Mouse (Mus musculus): ENCODE results near the gene Tesc. TPM values are rescaled to one million over a fixed set of nuclear protein-coding genes. Genes with fewer than 3 reads are reported as not detected.

Tesc gene
- polyA plus RNA-seq, 1 experiment from 2014 or later, result 16.0 TPM

DNA sequence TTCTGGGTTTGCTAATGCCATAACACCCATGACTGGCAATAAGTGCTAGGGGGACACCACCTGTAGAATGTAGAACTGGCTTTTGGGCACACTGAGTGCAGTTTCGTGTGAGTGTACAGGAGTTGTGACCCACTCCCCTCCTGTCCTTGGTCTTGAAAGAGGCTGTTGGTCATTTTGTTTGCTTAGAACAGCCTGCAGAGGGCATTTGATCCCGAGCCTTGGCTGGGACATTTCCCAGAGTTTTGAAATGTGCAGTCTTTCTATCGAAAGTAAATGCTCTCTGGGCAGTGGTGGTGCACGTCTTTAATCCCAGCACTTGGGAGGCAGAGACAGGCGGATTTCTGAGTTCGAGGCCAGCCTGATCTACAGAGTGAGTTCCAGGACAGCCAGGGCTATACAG lies 31.6 kb upstream of the Tesc start:
- no peak overlapping the region for H3K9ac ChIP-seq
- 0 out of 2 replicates have a peak, but pooled peaks cover 5% of the 10 kb centered on the region for H3K4me1 ChIP-seq
- no peaks in the 10 kb centered on the region for H3K27me3 ChIP-seq (replicated peaks)
- H3K27ac ChIP-seq, result no peak overlapping the region
- H3K4me3 ChIP-seq (replicated peaks), result no peak overlapping the region
- no peak for ATAC-seq (ENCODE audit: insufficient read depth, low FRiP score, low read depth)
- peaks cover 64% of the 10 kb centered on the region for H3K36me3 ChIP-seq
- H3K4me2 ChIP-seq, result no peak overlapping the region
- H3K9me3 ChIP-seq, result no peaks in the 10 kb centered on the region
- 84% methylated on average over 6 of the region's 6 CpGs for WGBS

- Histone ChIP-seq H3K4me2 (no peak overlapping the region), H3K4me1 (0 out of 2 replicates have a peak, but pooled peaks cover 5% of the 10 kb centered on the region), H3K4me3 (replicated peaks) (no peak overlapping the region), H3K27ac (no peak overlapping the region), H3K9me3 (no peaks in the 10 kb centered on the region), H3K27me3 (replicated peaks) (no peaks in the 10 kb centered on the region), H3K9ac (no peak overlapping the region), H3K36me3 (peaks cover 63% of the 10 kb centered on the region)
- WGBS, result 78% methylated on average over 6 of the region's 6 CpGs
- ATAC-seq (ENCODE audit: insufficient read depth, low FRiP score, low read depth), result no peak
Measured at GRCm38 (mm10) chr5:117996581-117996980, 31.0 kb upstream of the Tesc start.

DNA sequence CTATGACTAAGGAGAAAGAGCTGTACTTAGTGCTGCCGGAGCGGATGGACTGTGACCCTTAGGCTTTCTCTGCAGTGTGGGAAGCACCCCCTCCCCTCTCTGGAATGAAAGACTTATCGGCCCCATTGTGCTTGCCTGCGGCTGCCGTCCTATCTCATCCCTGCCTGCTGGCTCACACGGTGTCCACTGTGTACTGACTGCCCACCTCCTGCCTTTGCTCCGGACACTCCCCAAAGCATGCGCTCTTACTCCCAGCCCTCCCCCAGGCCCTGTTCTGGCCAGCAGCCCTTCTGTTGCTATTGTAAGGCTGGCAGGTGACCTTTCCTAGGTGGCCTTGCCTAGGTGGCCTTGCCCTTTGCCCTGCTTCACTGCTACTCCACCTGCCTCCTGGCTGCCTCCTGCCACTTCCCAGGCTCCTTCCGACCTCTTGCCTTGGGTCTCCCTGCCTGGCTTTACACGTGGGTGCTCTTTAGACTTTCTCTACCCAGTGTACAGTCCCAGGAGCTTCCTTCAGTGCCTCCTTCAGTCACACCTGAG lies 30.0 kb upstream of the Tesc start:
- Histone ChIP-seq H3K4me3 (replicated peaks) (no peak overlapping the region), H3K27me3 (replicated peaks) (no peaks in the 10 kb centered on the region), H3K4me2 (no peak overlapping the region), H3K9me3 (no peaks in the 10 kb centered on the region), H3K4me1 (0 out of 2 replicates have a peak, but pooled peaks cover 5% of the 10 kb centered on the region), H3K9ac (no peak overlapping the region), H3K27ac (no peak overlapping the region), H3K36me3 (peaks cover 64% of the 10 kb centered on the region)
- 57% methylated on average over 10 of the region's 10 CpGs for WGBS
- ATAC-seq (ENCODE audit: insufficient read depth, low FRiP score, low read depth), result peak; percentile 73

- peaks cover 72% of the 10 kb centered on the region for H3K36me3 ChIP-seq
- no peak overlapping the region for H3K4me3 ChIP-seq (replicated peaks)
- WGBS, result 83% methylated on average over 7 of the region's 7 CpGs
- no peak overlapping the region for H3K9ac ChIP-seq
- H3K27ac ChIP-seq, result no peak overlapping the region
- H3K4me1 ChIP-seq, result 0 out of 2 replicates have a peak, but pooled peaks cover 5% of the 10 kb centered on the region
- H3K9me3 ChIP-seq, result no peaks in the 10 kb centered on the region
- no peaks in the 10 kb centered on the region for H3K27me3 ChIP-seq (replicated peaks)
- no peak overlapping the region for H3K4me2 ChIP-seq
- no peak for ATAC-seq (ENCODE audit: insufficient read depth, low FRiP score, low read depth)
Measured at GRCm38 (mm10) chr5:117999061-117999460, 28.5 kb upstream of the Tesc start.

- peaks cover 70% of the 10 kb centered on the region for H3K36me3 ChIP-seq
- no peak for ATAC-seq (ENCODE audit: insufficient read depth, low FRiP score, low read depth)
Measured at GRCm38 (mm10) chr5:117999584-117999983, 28.0 kb upstream of the Tesc start.

DNA sequence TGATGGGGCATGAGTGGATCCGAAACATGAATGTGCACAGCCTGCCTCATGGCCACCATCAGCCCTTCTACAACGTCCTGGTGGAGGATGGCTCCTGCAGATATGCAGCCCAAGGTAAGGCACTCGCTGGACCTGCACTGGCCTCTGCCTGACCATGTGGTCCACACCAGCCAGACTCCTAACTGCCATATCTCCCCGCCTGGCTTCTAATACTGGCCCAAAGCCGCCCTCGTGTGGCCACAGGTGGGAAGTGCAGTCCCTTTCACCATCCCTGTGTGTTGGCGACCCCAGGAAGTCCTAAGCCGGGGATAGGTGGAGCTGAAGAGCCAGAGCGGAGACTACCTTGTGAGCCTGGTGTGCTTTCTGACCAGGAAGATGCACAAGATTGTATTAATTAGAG lies 25.5 kb upstream of the Tesc start:
- no peaks in the 10 kb centered on the region for H3K9me3 ChIP-seq
- no peak overlapping the region for H3K4me3 ChIP-seq (replicated peaks)
- no peak for ATAC-seq (ENCODE audit: insufficient read depth, low FRiP score, low read depth)
- H3K27me3 ChIP-seq (replicated peaks), result no peaks in the 10 kb centered on the region
- peaks cover 70% of the 10 kb centered on the region for H3K36me3 ChIP-seq
- H3K4me2 ChIP-seq, result no peak overlapping the region
- WGBS, result 38% methylated on average over 9 of the region's 9 CpGs
- H3K4me1 ChIP-seq, result 0 out of 2 replicates have a peak, but pooled peaks cover 5% of the 10 kb centered on the region
- no peak overlapping the region for H3K9ac ChIP-seq
- H3K27ac ChIP-seq, result no peak overlapping the region

More at GRCm38 (mm10) chr5:117999584-117999983, 28.0 kb upstream of the Tesc start:
- WGBS, result 69% methylated on average over 11 of the region's 11 CpGs
- Histone ChIP-seq H3K9me3 (no peaks in the 10 kb centered on the region), H3K27me3 (replicated peaks) (no peaks in the 10 kb centered on the region), H3K27ac (no peak overlapping the region), H3K4me3 (replicated peaks) (no peak overlapping the region), H3K4me2 (no peak overlapping the region), H3K4me1 (0 out of 2 replicates have a peak, but pooled peaks cover 5% of the 10 kb centered on the region), H3K9ac (no peak overlapping the region)

GRCm38 (mm10) chr5:118004619-118005018 lies 22.9 kb upstream of the Tesc start:
- no peaks in the 10 kb centered on the region for H3K27me3 ChIP-seq (replicated peaks)
- no peaks in the 10 kb centered on the region for H3K9me3 ChIP-seq
- no peaks in the 10 kb centered on the region for H3K4me1 ChIP-seq
- peaks cover 71% of the 10 kb centered on the region for H3K36me3 ChIP-seq
- H3K9ac ChIP-seq, result no peak overlapping the region
- no peak overlapping the region for H3K27ac ChIP-seq
- WGBS, result 75% methylated on average over 8 of the region's 8 CpGs
- ATAC-seq (ENCODE audit: insufficient read depth, low FRiP score, low read depth), result no peak
- no peak overlapping the region for H3K4me3 ChIP-seq (replicated peaks)
- H3K4me2 ChIP-seq, result no peak overlapping the region

- H3K27ac ChIP-seq, result no peak overlapping the region
- H3K4me1 ChIP-seq, result no peaks in the 10 kb centered on the region
- H3K36me3 ChIP-seq, result peaks cover 65% of the 10 kb centered on the region
- 81% methylated on average over 1 of the region's 1 CpGs for WGBS
- H3K4me2 ChIP-seq, result no peak overlapping the region
- no peaks in the 10 kb centered on the region for H3K27me3 ChIP-seq (replicated peaks)
- no peak overlapping the region for H3K4me3 ChIP-seq (replicated peaks)
- no peak for ATAC-seq (ENCODE audit: insufficient read depth, low FRiP score, low read depth)
- no peaks in the 10 kb centered on the region for H3K9me3 ChIP-seq
- H3K9ac ChIP-seq, result no peak overlapping the region
Measured at GRCm38 (mm10) chr5:118005728-118006127, 21.8 kb upstream of the Tesc start.

DNA sequence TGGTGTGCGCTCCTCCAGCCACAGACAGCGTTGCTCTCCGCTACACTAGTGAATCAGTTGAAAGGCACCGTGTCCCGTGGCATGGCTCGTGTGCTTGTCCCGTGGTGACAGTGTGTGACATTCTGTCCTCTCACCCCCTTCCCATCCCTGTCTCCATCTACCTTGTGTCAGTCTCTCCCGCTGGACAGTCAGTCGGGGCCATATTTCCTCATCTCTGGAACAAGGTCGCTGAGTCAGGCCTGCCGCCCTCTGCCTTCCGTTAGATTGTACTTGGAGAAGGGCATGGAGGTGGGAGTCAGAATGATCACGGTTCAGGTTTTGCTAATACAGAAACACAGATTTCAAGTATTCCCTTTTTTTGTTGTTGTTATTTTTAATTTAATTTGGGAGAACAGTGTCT lies 19.2 kb upstream of the Tesc start:
- H3K36me3 ChIP-seq, result peaks cover 42% of the 10 kb centered on the region
- H3K4me2 ChIP-seq, result no peak overlapping the region
- no peak for ATAC-seq (ENCODE audit: insufficient read depth, low FRiP score, low read depth)
- H3K4me1 ChIP-seq, result no peaks in the 10 kb centered on the region
- no peak overlapping the region for H3K4me3 ChIP-seq (replicated peaks)
- H3K27me3 ChIP-seq (replicated peaks), result no peaks in the 10 kb centered on the region
- 92% methylated on average over 13 of the region's 13 CpGs for WGBS
- H3K9ac ChIP-seq, result no peak overlapping the region
- H3K27ac ChIP-seq, result no peak overlapping the region
- no peaks in the 10 kb centered on the region for H3K9me3 ChIP-seq

DNA sequence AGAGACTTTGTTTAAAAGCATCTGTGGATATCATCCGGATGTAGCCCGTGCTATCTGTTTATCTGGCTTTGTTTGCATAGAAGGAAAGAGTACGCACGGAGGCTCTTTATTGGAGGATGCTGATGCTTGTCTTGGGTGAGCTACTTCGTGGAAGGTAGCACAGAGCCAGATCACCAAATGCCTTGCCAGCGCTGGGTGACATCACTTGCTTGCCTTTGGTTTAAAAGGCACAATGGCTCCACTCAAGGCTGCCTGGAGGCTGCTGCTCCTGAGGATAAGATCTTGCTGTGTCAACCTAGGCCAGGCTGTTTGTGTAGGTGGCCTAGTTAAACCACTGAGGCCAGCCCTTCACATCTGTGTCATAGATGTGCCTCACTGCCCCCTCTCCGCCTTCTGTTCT lies 16.7 kb upstream of the Tesc start:
- H3K9me3 ChIP-seq, result no peaks in the 10 kb centered on the region
- WGBS, result 56% methylated on average over 7 of the region's 7 CpGs
- ATAC-seq (ENCODE audit: insufficient read depth, low FRiP score, low read depth), result no peak
- H3K27me3 ChIP-seq (replicated peaks), result no peaks in the 10 kb centered on the region
- H3K27ac ChIP-seq, result peak overlapping the region; percentile 23; the same call in 1 of the 2 replicates
- peaks cover 24% of the 10 kb centered on the region for H3K36me3 ChIP-seq
- no peak overlapping the region for H3K4me2 ChIP-seq
- H3K4me3 ChIP-seq (replicated peaks), result no peak overlapping the region
- H3K9ac ChIP-seq, result no peak overlapping the region
- no peaks in the 10 kb centered on the region for H3K4me1 ChIP-seq

- Histone ChIP-seq H3K27ac (no peak overlapping the region), H3K4me2 (no peak overlapping the region), H3K4me1 (no peaks in the 10 kb centered on the region), H3K4me3 (replicated peaks) (no peak overlapping the region), H3K36me3 (peaks cover 15% of the 10 kb centered on the region), H3K9ac (no peak overlapping the region), H3K27me3 (replicated peaks) (no peaks in the 10 kb centered on the region), H3K9me3 (no peaks in the 10 kb centered on the region)
- no peak for ATAC-seq (ENCODE audit: insufficient read depth, low FRiP score, low read depth)
- 69% methylated on average over 7 of the region's 7 CpGs for WGBS
Measured at GRCm38 (mm10) chr5:118011796-118012195, 15.7 kb upstream of the Tesc start.

DNA sequence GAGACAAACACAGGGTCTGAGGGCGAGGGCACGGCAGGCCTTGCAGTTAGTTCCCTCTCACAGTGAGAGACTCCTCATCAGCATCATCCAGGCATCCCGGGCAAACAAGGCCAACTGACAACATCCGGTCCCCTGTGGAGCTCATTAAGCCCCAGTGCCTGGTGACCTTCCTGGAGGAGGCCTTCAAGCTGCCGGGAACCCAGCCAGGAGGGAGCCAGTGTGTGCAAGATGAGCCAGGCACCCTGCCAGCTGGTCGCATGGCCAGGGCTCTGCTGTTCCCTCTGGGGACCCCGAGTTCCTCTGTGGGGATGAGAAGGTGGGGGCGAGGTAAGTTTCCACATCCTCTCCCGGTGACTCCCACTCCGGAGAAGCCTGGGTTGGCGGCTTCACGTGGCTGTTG lies 12.5 kb upstream of the Tesc start:
- H3K27ac ChIP-seq, result no peak overlapping the region
- no peaks in the 10 kb centered on the region for H3K4me1 ChIP-seq
- no peak overlapping the region for H3K4me3 ChIP-seq (replicated peaks)
- H3K9ac ChIP-seq, result no peak overlapping the region
- no peaks in the 10 kb centered on the region for H3K27me3 ChIP-seq (replicated peaks)
- ATAC-seq (ENCODE audit: insufficient read depth, low FRiP score, low read depth), result no peak
- no peak overlapping the region for H3K4me2 ChIP-seq
- no peaks in the 10 kb centered on the region for H3K36me3 ChIP-seq
- no peaks in the 10 kb centered on the region for H3K9me3 ChIP-seq
- 25% methylated on average over 12 of the region's 12 CpGs for WGBS

GRCm38 (mm10) chr5:118015669-118016068 lies 11.9 kb upstream of the Tesc start:
- ATAC-seq (ENCODE audit: insufficient read depth, low FRiP score, low read depth), result no peak

More at GRCm38 (mm10) chr5:118015669-118016068, 11.9 kb upstream of the Tesc start:
- Histone ChIP-seq H3K27ac (no peak overlapping the region), H3K4me1 (no peaks in the 10 kb centered on the region), H3K4me3 (replicated peaks) (no peak overlapping the region), H3K36me3 (no peaks in the 10 kb centered on the region), H3K4me2 (no peak overlapping the region), H3K9me3 (no peaks in the 10 kb centered on the region), H3K27me3 (replicated peaks) (no peaks in the 10 kb centered on the region), H3K9ac (no peak overlapping the region)
- 100% methylated on average over 2 of the region's 2 CpGs for WGBS
